In the genomic region with DNA sequence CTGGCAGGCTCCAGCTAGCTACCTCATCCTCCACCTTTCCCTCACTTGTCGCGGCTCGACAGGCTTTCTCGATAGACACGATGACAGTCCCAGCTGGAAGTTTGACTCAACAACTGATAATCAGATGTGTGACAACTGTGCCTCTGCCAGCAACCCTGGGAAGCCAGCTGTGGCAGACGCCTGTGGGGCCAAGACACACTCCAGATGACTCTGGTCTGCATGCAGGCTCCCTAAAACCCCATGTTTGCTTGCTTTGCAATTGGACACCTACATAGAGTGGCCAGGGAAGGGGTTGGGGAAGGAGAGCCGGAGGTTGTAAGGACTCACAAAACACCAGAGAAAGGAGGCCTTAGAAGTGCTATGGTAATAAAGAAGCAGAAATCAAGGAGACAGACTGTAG, we compare ENCODE assay signal across 31 mouse cellular contexts.
DNase-seq lines count a peak whose midpoint lies in the region; ATAC-seq lines count a peak whose summit lies in the region.
"Had no signal": no experiment of that assay in that cellular context is flagged by ENCODE, and none has a peak within 500 bp of the region (broad histone marks: within the 10 kb centered on the region; RNA-seq: fewer than 3 reads in every experiment).

No protein-coding gene starts in this region.

- H3K36me3 ChIP-seq in heart, embryonic 15.5 days = no peaks in the 10 kb centered on the region
- H3K36me3 ChIP-seq in midbrain, embryonic 11.5 days (ENCODE audit: control insufficient read depth, insufficient read depth, low read length) = no peaks in the 10 kb centered on the region
- no peaks in the 10 kb centered on the region for H3K36me3 ChIP-seq in midbrain, embryonic 15.5 days (replicated peaks)
- H3K36me3 ChIP-seq in heart, embryonic 12.5 days = no peaks in the 10 kb centered on the region
- H3K36me3 ChIP-seq: embryonic facial prominence, embryonic 15.5 days; hindbrain, embryonic 10.5 days; hindbrain, embryonic 15.5 days; limb, embryonic 10.5 days; limb, embryonic 15.5 days; liver, embryonic 13.5 days had no signal

- H3K4me2 ChIP-seq in heart, embryonic 15.5 days = no peak overlapping the region
- no peak overlapping the region for H3K4me2 ChIP-seq in midbrain, embryonic 11.5 days
- no peak overlapping the region for H3K4me2 ChIP-seq in midbrain, embryonic 15.5 days
- H3K4me2 ChIP-seq in heart, embryonic 12.5 days = no peak overlapping the region
- H3K4me2 ChIP-seq: embryonic facial prominence, embryonic 15.5 days; forebrain, embryonic 13.5 days; heart, embryonic 11.5 days; hindbrain, embryonic 15.5 days; limb, embryonic 15.5 days; liver, embryonic 13.5 days had no signal

- no peak overlapping the region for H3K9ac ChIP-seq in heart, embryonic 15.5 days
- no peak overlapping the region for H3K9ac ChIP-seq in midbrain, embryonic 11.5 days (ENCODE audit: low read length)
- H3K9ac ChIP-seq in midbrain, embryonic 15.5 days = no peak overlapping the region
- H3K9ac ChIP-seq in heart, embryonic 12.5 days = no peak overlapping the region
- H3K9ac ChIP-seq: embryonic facial prominence, embryonic 15.5 days; forebrain, embryonic 13.5 days; hindbrain, embryonic 15.5 days; limb, embryonic 15.5 days; liver, embryonic 13.5 days had no signal

- ATAC-seq in heart, embryonic 15.5 days (replicated peaks; ENCODE audit: insufficient number of reproducible peaks, insufficient read depth, low FRiP score, low read depth) = peak; percentile 35; the same call in 1 of the 2 replicates
- no peak for ATAC-seq in midbrain, embryonic 11.5 days (ENCODE audit: low FRiP score)
- ATAC-seq in midbrain, embryonic 15.5 days (replicated peaks) = no peak
- no peak for ATAC-seq in heart, embryonic 12.5 days (ENCODE audit: insufficient number of reproducible peaks, low FRiP score)
- ATAC-seq: forebrain, embryonic 13.5 days; inflammation-experienced regulatory T-cells, adult 6 months; midbrain, embryonic 16.5 days; Patski had no signal

- H3K27ac ChIP-seq in heart, embryonic 15.5 days = no peak overlapping the region
- no peak overlapping the region for H3K27ac ChIP-seq in midbrain, embryonic 11.5 days (ENCODE audit: low read depth, low read length)
- H3K27ac ChIP-seq in midbrain, embryonic 15.5 days = no peak overlapping the region
- H3K27ac ChIP-seq in heart, embryonic 12.5 days (ENCODE audit: poor library complexity, severe bottlenecking) = no peak overlapping the region
- H3K27ac ChIP-seq: embryonic facial prominence, embryonic 15.5 days; forebrain, embryonic 13.5 days; hindbrain, embryonic 10.5 days; hindbrain, embryonic 15.5 days; limb, embryonic 10.5 days; limb, embryonic 15.5 days; liver, embryonic 13.5 days; macrophage; stomach, postnatal 0 days had no signal

- H3K4me3 ChIP-seq in heart, embryonic 15.5 days = no peak overlapping the region
- no peak overlapping the region for H3K4me3 ChIP-seq in midbrain, embryonic 11.5 days (ENCODE audit: low read depth, low read length)
- no peak overlapping the region for H3K4me3 ChIP-seq in midbrain, embryonic 15.5 days
- H3K4me3 ChIP-seq in heart, embryonic 12.5 days = no peak overlapping the region
- H3K4me3 ChIP-seq: embryonic facial prominence, embryonic 15.5 days; forebrain, embryonic 13.5 days; hindbrain, embryonic 10.5 days; hindbrain, embryonic 15.5 days; limb, embryonic 10.5 days; limb, embryonic 15.5 days; liver, embryonic 13.5 days had no signal

- DNase-seq in heart, adult 18-20 months = no peak
- DNase-seq in midbrain, embryonic 11.5 days (ENCODE audit: low spot score, missing footprints) = peak; percentile 17
- peak; percentile 3 for DNase-seq in lung, postnatal 25 days (ENCODE audit: low spot score)
- no peak for DNase-seq in adrenal gland, adult 2 months
- DNase-seq: adrenal gland, postnatal 14 days; cerebellum, adult 11 months; cerebellum, adult 9-10 months; gastrocnemius, postnatal 10 days; kidney, adult 11 months; kidney, postnatal 10 days; layer of hippocampus, postnatal 36 days; liver, embryonic 13.5 days; right cerebral cortex, adult 18-20 months; right cerebral cortex, postnatal 4 days; thymus, adult 18-20 months; thymus, postnatal 25 days had no signal

- H3K9me3 ChIP-seq in heart, embryonic 15.5 days (replicated peaks) = no peaks in the 10 kb centered on the region
- H3K9me3 ChIP-seq in midbrain, embryonic 11.5 days (ENCODE audit: control insufficient read depth, low read length) = no peaks in the 10 kb centered on the region
- H3K9me3 ChIP-seq in midbrain, embryonic 15.5 days = no peaks in the 10 kb centered on the region
- peaks cover 8% of the 10 kb centered on the region for H3K9me3 ChIP-seq in heart, embryonic 12.5 days (replicated peaks)
- H3K9me3 ChIP-seq: embryonic facial prominence, embryonic 15.5 days; forebrain, embryonic 13.5 days; hindbrain, embryonic 10.5 days; hindbrain, embryonic 15.5 days; limb, embryonic 10.5 days; limb, embryonic 15.5 days; liver, embryonic 13.5 days had no signal

- H3K27me3 ChIP-seq in heart, embryonic 15.5 days = no peaks in the 10 kb centered on the region; the same call in 1 of the 2 replicates
- H3K27me3 ChIP-seq in midbrain, embryonic 11.5 days (ENCODE audit: control insufficient read depth, insufficient read depth, low read length) = no peaks in the 10 kb centered on the region
- no peaks in the 10 kb centered on the region for H3K27me3 ChIP-seq in midbrain, embryonic 15.5 days (replicated peaks)
- H3K27me3 ChIP-seq in heart, embryonic 12.5 days (replicated peaks) = no peaks in the 10 kb centered on the region; the same call in 1 of the 2 replicates
- H3K27me3 ChIP-seq: embryonic facial prominence, embryonic 15.5 days; forebrain, embryonic 13.5 days; hindbrain, embryonic 15.5 days; limb, embryonic 15.5 days; liver, embryonic 13.5 days; Patski had no signal

- no peaks in the 10 kb centered on the region; the same call in 1 of the 2 replicates for H3K4me1 ChIP-seq in heart, embryonic 15.5 days (replicated peaks)
- H3K4me1 ChIP-seq in midbrain, embryonic 11.5 days (ENCODE audit: control insufficient read depth, insufficient read depth, low read length) = no peaks in the 10 kb centered on the region
- no peaks in the 10 kb centered on the region for H3K4me1 ChIP-seq in midbrain, embryonic 15.5 days
- H3K4me1 ChIP-seq in heart, embryonic 12.5 days (replicated peaks) = peaks cover 6% of the 10 kb centered on the region
- H3K4me1 ChIP-seq: embryonic facial prominence, embryonic 15.5 days; forebrain, embryonic 13.5 days; hindbrain, embryonic 10.5 days; hindbrain, embryonic 15.5 days; limb, embryonic 10.5 days; liver, embryonic 13.5 days had no signal

- 11% methylated on average over 7 of the region's 7 CpGs for WGBS in heart, embryonic 15.5 days
- WGBS in midbrain, embryonic 11.5 days = 72% methylated on average over 7 of the region's 7 CpGs
- WGBS in midbrain, embryonic 15.5 days = 73% methylated on average over 7 of the region's 7 CpGs
- 4% methylated on average over 7 of the region's 7 CpGs for WGBS in heart, embryonic 12.5 days

Comparison
In these comparisons a context has a peak if more than half of its experiments do, and no peak if none do; other contexts are left out.
1. DNase-seq: peak in midbrain, embryonic 11.5 days (single experiment) and lung, postnatal 25 days (single experiment); none in heart, adult 18-20 months (0 of 2) and adrenal gland, adult 2 months (single experiment).